Mouse (Mus musculus): Measurements from ENCODE around the gene Epas1. TPM values are rescaled to one million over a fixed set of nuclear protein-coding genes. Genes with fewer than 3 reads are reported as not detected.

Epas1 gene
- polyA plus RNA-seq, 1 experiment from 2014 or later = 13.2 TPM

- no peak for ATAC-seq (ENCODE audit: insufficient read depth)
- Histone ChIP-seq H3K27ac (ENCODE audit: low read depth) (no peak overlapping the region), H3K36me3 (ENCODE audit: insufficient read depth) (no peaks in the 10 kb centered on the region), H3K9me3 (ENCODE audit: low read depth, low read length) (no peaks in the 10 kb centered on the region), H3K4me2 (no peak overlapping the region), H3K9ac (no peak overlapping the region), H3K4me3 (ENCODE audit: low read depth, low read length) (no peak overlapping the region), H3K27me3 (ENCODE audit: insufficient read depth, low read length) (no peaks in the 10 kb centered on the region), H3K4me1 (ENCODE audit: insufficient read depth) (0 out of 2 replicates have a peak, but pooled peaks cover 3% of the 10 kb centered on the region)
- WGBS = 88% methylated on average over 6 of the region's 6 CpGs
- no peak for DNase-seq
- no peak for TF ChIP-seq CTCF (IDR thresholded peaks at IDR 0.05; ENCODE audit: low read depth)
Observed at GRCm38 (mm10) chr17:86778147-86778546, 24.6 kb downstream of the Epas1 start.

- peak; percentile 52; the same call in 1 of the 2 replicates for ATAC-seq (ENCODE audit: insufficient read depth)
- peak; percentile 57 for DNase-seq
- H3K4me3 ChIP-seq (ENCODE audit: low read depth, low read length) = no peak overlapping the region
- no peak; the same call in 1 of the 2 replicates for TF ChIP-seq CTCF (IDR thresholded peaks at IDR 0.05; ENCODE audit: low read depth)
- peaks cover 8% of the 10 kb centered on the region; the same call in 1 of the 2 replicates for H3K4me1 ChIP-seq (ENCODE audit: insufficient read depth)
- no peaks in the 10 kb centered on the region for H3K9me3 ChIP-seq (ENCODE audit: low read depth, low read length)
- WGBS = 46% methylated on average over 15 of the region's 15 CpGs
- no peaks in the 10 kb centered on the region for H3K27me3 ChIP-seq (ENCODE audit: insufficient read depth, low read length)
- H3K4me2 ChIP-seq = no peak overlapping the region
- H3K27ac ChIP-seq (ENCODE audit: low read depth) = no peak overlapping the region
- no peak overlapping the region for H3K9ac ChIP-seq
- H3K36me3 ChIP-seq (ENCODE audit: insufficient read depth) = no peaks in the 10 kb centered on the region
Observed at GRCm38 (mm10) chr17:86779191-86780130, 26.0 kb downstream of the Epas1 start.

GRCm38 (mm10) chr17:86780708-86781318, 27.3 kb downstream of the Epas1 start:
- H3K9me3 ChIP-seq (ENCODE audit: low read depth, low read length) = no peaks in the 10 kb centered on the region
- H3K36me3 ChIP-seq (ENCODE audit: insufficient read depth) = no peaks in the 10 kb centered on the region
- H3K9ac ChIP-seq = no peak overlapping the region
- no peak for ATAC-seq (ENCODE audit: insufficient read depth)
- TF ChIP-seq CTCF (IDR thresholded peaks at IDR 0.05; ENCODE audit: low read depth) = no peak
- H3K4me2 ChIP-seq = no peak overlapping the region
- H3K4me3 ChIP-seq (ENCODE audit: low read depth, low read length) = no peak overlapping the region
- H3K27me3 ChIP-seq (ENCODE audit: insufficient read depth, low read length) = no peaks in the 10 kb centered on the region
- H3K27ac ChIP-seq (ENCODE audit: low read depth) = no peak overlapping the region
- peaks cover 15% of the 10 kb centered on the region for H3K4me1 ChIP-seq (ENCODE audit: insufficient read depth)
- 79% methylated on average over 6 of the region's 6 CpGs for WGBS
- DNase-seq = no peak

GRCm38 (mm10) chr17:86781755-86782400, 28.4 kb downstream of the Epas1 start:
- Histone ChIP-seq H3K27ac (ENCODE audit: low read depth) (no peak overlapping the region), H3K4me2 (no peak overlapping the region), H3K4me1 (ENCODE audit: insufficient read depth) (peaks cover 18% of the 10 kb centered on the region), H3K9me3 (ENCODE audit: low read depth, low read length) (no peaks in the 10 kb centered on the region), H3K9ac (no peak overlapping the region), H3K36me3 (ENCODE audit: insufficient read depth) (no peaks in the 10 kb centered on the region), H3K4me3 (ENCODE audit: low read depth, low read length) (no peak overlapping the region), H3K27me3 (ENCODE audit: insufficient read depth, low read length) (no peaks in the 10 kb centered on the region)
- no peak for TF ChIP-seq CTCF (IDR thresholded peaks at IDR 0.05; ENCODE audit: low read depth)
- peak; percentile 63 for DNase-seq
- ATAC-seq (ENCODE audit: insufficient read depth) = no peak
- 38% methylated on average over 12 of the region's 12 CpGs for WGBS

DNA sequence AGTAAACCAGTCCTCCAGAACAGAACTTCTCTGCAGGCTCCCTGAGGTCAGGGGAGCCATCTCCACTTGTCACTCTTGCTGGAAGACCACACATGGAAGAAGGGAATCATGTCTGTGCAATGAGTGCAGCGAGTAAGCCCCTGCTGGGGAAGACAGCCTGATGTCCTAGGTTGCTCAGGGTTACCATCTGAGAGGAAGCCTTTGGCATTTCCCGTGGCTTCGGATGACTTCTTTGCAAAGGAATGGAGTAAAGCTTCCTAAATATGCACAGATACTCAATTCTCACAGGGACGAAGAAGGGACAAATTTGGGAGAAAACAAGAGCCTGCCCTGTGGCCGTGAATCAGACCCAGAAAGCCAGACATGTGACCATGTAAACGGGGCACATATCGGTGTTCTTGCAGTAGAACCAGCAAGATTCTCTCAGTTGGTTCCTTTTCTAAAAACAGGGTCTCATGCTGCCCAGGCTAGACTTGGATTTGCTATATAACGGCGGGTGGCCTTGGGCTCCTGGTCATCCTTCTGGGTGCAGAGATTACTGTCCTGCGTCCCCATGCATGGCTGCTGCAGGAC, 31.0 kb downstream of the Epas1 start:
- peaks cover 18% of the 10 kb centered on the region for H3K4me1 ChIP-seq (ENCODE audit: insufficient read depth)
- no peak for DNase-seq
- H3K36me3 ChIP-seq (ENCODE audit: insufficient read depth) = no peaks in the 10 kb centered on the region
- no peak overlapping the region for H3K27ac ChIP-seq (ENCODE audit: low read depth)
- no peak overlapping the region for H3K9ac ChIP-seq
- no peaks in the 10 kb centered on the region for H3K9me3 ChIP-seq (ENCODE audit: low read depth, low read length)
- no peaks in the 10 kb centered on the region for H3K27me3 ChIP-seq (ENCODE audit: insufficient read depth, low read length)
- TF ChIP-seq CTCF (IDR thresholded peaks at IDR 0.05; ENCODE audit: low read depth) = no peak
- H3K4me2 ChIP-seq = no peak overlapping the region
- 71% methylated on average over 10 of the region's 10 CpGs for WGBS
- no peak for ATAC-seq (ENCODE audit: insufficient read depth)
- H3K4me3 ChIP-seq (ENCODE audit: low read depth, low read length) = no peak overlapping the region

GRCm38 (mm10) chr17:86785612-86786011, 32.1 kb downstream of the Epas1 start:
- WGBS = 47% methylated on average over 7 of the region's 7 CpGs
- no peak overlapping the region for H3K4me2 ChIP-seq
- no peaks in the 10 kb centered on the region for H3K27me3 ChIP-seq (ENCODE audit: insufficient read depth, low read length)
- H3K36me3 ChIP-seq (ENCODE audit: insufficient read depth) = no peaks in the 10 kb centered on the region
- no peak overlapping the region for H3K9ac ChIP-seq
- H3K4me1 ChIP-seq (ENCODE audit: insufficient read depth) = peaks cover 15% of the 10 kb centered on the region
- no peak overlapping the region for H3K4me3 ChIP-seq (ENCODE audit: low read depth, low read length)
- ATAC-seq (ENCODE audit: insufficient read depth) = no peak
- H3K9me3 ChIP-seq (ENCODE audit: low read depth, low read length) = no peaks in the 10 kb centered on the region
- H3K27ac ChIP-seq (ENCODE audit: low read depth) = peak overlapping the region; percentile 42; the same call in 1 of the 2 replicates
- no peak for DNase-seq
- TF ChIP-seq CTCF (IDR thresholded peaks at IDR 0.05; ENCODE audit: low read depth) = no peak
